Mouse (Mus musculus) effector memory CD4-positive, alpha-beta T cell, adult 5 months (primary cell): Measurements from ENCODE around the gene Pate1. TPM values are rescaled to one million over a fixed set of nuclear protein-coding genes. Genes with fewer than 3 reads are reported as not detected.

Experiments
- polyA plus RNA-seq: library from polyadenylated mRNA; unstranded; fragments of 100-300 nt; shearing (Covaris generic); gene quantifications from one replicate; pipeline ENCODE4 v1.2.1, GENCODE M21; 2017

Gene Pate1
- polyA plus RNA-seq, result not detected

GRCm38 (mm10) chr9:35687013-35687412 is at the start of gene Pate1:
Pate1 (minus strand) TSS chr9:35687390.

GRCm38 (mm10) chr9:35648102-35648501 is 39.1 kb downstream of the Pate1 start, which contains the start of gene Pate3:
Pate3 (minus strand) TSS chr9:35648202.

Other genes starting within 250 kb of the Pate1 start
- gene Gm1113, start 169.1 kb downstream of the Pate1 start, polyA plus RNA-seq, result not detected
- gene Ddx25, start 128.9 kb downstream of the Pate1 start, polyA plus RNA-seq, result 0.05 TPM
- 23.4 TPM for gene Pus3, start 128.8 kb downstream of the Pate1 start, polyA plus RNA-seq
- not detected for gene Pate2, start 117.1 kb downstream of the Pate1 start, polyA plus RNA-seq
- 7.5 TPM for gene Hyls1, start 117.0 kb downstream of the Pate1 start, polyA plus RNA-seq
- not detected for gene Pate4, start 75.4 kb downstream of the Pate1 start, polyA plus RNA-seq
- gene Pate3, start 39.2 kb downstream of the Pate1 start, polyA plus RNA-seq, result not detected
- gene Gm17677, start 53.7 kb upstream of the Pate1 start, polyA plus RNA-seq, result not detected
- not detected for gene Gm17727, start 90.7 kb upstream of the Pate1 start, polyA plus RNA-seq
- not detected for gene Gm27235, start 102.7 kb upstream of the Pate1 start, polyA plus RNA-seq
- gene D730048I06Rik, start 102.7 kb upstream of the Pate1 start, polyA plus RNA-seq, result not detected
- gene 9230110F15Rik, start 156.8 kb upstream of the Pate1 start, polyA plus RNA-seq, result not detected
- 0.19 TPM for gene 9230113P08Rik, start 221.0 kb upstream of the Pate1 start, polyA plus RNA-seq